Mouse (Mus musculus): Measurements from ENCODE around the gene Dvl1.
A peak's percentile ranks its signal among the peaks of the same experiment; 100 is the strongest.

DNA sequence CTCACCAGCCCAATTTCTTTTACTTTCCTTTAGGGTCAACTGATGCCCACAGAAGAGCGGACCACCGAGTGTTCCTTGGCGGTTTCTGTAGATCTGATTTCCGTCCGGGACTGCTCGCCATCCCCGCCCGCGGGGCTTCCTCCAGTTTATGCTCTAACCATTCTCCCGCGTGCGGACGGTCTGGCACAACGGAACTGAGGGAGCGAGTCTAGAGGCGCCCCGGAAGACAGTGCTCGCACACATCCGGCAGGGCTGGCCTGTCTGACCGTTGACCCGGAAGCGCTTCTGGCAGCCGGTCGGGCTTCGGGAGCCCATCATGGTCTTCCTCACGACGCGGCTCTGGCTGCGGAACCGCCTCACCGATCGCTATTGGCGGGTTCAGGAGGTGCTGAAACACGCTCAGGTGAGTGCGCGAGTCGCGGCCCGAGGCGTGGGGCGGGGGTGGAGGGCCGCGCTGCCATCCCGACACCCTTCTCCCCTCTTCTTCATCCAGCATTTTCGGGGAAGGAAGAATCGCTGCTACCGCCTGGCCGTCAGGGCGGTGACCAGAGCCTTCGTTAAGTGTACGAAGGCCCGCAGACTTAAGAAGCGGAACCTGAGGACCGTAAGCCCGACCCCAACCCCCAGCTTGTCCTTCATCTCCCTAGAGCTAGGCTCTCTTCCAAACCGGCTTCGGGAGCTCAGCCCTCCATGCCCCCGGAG, 43.7 kb upstream of the Dvl1 start:
- TF ChIP-seq EP300 (IDR thresholded peaks at IDR 0.05; ENCODE audit: low read length) (no peak), ZC3H11A (IDR thresholded peaks at IDR 0.05; ENCODE audit: low read depth, low read length) (no peak), CTCF (conservative IDR thresholded peaks at IDR 0.05 in 1 of 2, IDR thresholded peaks at IDR 0.05 in 1 of 2; ENCODE audit: low read depth in 2 of 2, low read length in 2 of 2) (no peak), MEF2A (IDR thresholded peaks at IDR 0.05; ENCODE audit: borderline replicate concordance, low read depth, low read length) (peak; percentile 79), ZNF384 (IDR thresholded peaks at IDR 0.05; ENCODE audit: low read depth, low read length) (no peak), E2F4 (IDR thresholded peaks at IDR 0.05; ENCODE audit: insufficient replicate concordance, low read depth, low read length) (0 out of 2 replicates have a peak, but pooled peaks have one; percentile 59), MAFK (IDR thresholded peaks at IDR 0.05; ENCODE audit: insufficient replicate concordance, low read length) (no peak; the same call in 1 of the 2 replicates), MAX (IDR thresholded peaks at IDR 0.05; ENCODE audit: low read length) (peak; percentile 83), RAD21 (IDR thresholded peaks at IDR 0.05; ENCODE audit: low read depth, low read length) (no peak)

Data from CH12.LX (cell line).